Mouse (Mus musculus) embryo, embryonic 11.5 days (tissue): ENCODE measurements around the gene Olfml2a.
"Not testable (repeated sequence)": the region's sequence is repeated elsewhere in the genome, so short reads cannot be mapped to it uniquely, and the experiment has no call there.

Source experiments
- DNase-seq: peaks from one replicate; pipeline ENCODE4 v3.0.0-alpha.2; 2012; ENCODE audit warnings: low read depth, low spot score

The Olfml2a gene

DNA sequence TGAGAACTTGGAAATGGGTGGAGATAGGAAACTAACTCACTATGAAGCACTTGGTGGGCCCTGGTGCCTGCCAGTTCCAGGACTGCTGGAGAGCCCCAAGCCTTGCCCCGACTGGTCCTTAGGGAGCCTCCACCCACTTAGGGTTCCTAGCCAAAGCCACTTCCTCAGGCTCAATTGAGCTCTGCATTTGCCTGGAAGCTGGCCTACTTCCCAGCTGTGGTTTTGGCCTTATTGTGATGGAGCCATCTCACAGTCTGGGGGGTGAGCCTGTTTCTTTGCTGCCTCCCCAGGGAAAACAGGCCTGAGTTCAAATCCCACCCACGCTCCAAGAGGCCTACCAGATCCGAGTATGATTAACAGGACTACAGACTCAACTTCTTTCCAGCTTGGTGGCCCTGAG, 54.8 kb downstream of the Olfml2a start:
- DNase-seq: no peak

DNA sequence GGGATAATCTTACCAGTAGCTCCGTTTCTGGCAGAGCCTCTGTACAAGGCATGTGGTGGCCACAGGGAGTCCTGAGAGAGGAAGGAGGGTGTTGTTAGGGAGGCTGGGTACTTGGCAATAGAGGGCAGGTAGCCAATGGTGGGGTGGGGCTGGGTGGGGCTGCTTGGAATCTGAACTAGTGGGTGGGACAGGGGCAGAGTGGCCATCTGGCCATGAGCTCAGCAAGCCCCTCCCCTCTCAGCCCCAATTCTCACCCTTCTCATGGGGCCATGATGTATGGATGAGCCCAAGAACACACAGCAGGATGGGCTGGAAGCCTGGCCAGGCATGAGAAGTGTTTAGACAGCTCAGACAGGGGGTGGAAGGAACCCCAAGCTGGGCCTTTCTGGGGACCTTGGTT, 55.6 kb downstream of the Olfml2a start:
- DNase-seq: no peak

DNA sequence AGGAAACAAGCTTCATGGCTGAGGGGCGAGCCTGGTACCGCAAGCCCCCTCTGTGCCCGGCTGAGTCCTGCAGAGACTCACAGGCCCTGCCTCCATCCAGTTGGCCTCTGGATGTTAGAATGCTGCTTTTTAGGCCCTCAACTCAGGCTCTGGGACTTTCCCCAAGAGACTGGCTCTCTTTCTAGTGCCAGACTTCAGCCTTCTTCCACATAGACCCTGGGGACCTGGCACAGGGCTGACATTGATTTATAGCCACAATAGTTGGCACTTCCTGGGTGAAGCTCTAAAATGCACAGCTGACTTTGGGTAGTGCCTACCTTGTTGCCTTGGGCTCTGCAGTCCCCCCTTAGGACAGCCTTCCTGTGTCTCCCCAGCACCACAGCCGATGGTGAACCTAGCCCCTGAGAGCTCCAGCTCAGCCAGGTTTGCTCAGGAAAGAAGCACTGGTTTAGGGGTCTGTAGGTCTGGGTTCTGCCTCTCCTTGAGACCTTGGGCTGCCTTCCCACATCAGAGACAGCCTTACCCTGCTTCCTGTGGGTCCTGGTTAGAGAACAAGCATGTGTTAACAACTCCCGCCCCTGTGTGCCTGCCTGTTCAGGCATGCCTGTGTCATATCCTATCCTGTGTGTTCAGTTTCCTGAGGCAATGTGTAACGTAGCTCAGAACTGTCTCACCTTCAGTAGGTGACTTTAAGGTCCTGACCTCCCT, 56.2 kb downstream of the Olfml2a start:
- no peak for DNase-seq

DNA sequence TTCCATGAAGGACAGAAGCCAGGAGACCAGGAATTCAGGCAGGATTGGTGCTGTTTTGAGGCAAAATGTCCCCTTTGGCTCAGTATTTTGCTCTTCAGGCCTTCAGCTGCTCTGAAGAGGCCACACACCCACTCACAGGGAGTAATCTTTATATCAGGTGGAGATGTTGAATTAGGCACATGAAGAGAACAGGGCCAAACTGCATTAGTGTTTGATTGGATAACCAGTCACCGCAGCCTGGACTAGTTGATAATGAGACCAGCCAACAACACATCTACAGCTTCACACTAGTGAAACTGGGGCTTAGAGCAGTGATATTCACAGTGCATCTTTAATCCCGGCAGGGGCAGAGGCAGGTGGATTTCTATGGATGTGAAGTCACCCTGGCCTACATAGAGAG, 57.2 kb downstream of the Olfml2a start:
- no peak for DNase-seq

DNA sequence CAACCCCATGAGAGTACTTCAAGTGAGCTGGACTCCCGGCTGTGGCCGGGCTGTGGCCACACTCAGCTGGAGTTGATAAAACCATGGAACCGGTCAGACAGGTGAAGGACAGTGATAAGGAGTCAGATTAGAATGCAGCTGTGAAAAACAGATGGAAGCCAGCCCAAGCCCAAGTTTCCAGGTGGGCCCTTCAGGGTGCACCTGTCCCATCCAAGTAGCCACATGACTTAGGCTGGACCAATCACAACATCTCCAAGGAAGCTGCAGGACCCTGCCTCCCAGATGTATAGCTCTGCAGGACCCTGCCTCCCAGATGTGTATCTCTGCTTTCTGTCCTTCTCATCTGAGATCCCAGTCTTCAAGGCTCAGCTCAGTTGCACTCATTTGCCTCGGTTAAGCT, 60.2 kb downstream of the Olfml2a start:
- no peak for DNase-seq

DNA sequence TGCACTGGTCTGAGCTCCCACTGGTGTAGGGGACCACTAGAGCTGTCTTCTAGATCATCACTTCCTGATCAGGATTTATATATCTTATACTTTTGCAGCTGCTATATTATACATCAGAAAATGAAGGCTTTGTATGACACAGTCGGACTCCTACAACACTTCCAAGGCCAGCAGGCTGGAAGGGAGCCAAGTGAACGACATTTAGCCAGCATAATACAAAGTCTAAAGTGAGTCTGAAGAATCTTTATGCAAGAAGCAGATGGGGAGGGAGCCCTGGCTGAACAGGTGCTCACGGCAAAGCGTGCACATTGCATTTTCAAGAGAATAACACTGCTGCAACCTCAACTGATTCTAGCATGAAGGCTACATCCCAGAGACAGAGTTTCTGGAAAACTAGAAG, 60.7 kb downstream of the Olfml2a start:
- no peak for DNase-seq

DNA sequence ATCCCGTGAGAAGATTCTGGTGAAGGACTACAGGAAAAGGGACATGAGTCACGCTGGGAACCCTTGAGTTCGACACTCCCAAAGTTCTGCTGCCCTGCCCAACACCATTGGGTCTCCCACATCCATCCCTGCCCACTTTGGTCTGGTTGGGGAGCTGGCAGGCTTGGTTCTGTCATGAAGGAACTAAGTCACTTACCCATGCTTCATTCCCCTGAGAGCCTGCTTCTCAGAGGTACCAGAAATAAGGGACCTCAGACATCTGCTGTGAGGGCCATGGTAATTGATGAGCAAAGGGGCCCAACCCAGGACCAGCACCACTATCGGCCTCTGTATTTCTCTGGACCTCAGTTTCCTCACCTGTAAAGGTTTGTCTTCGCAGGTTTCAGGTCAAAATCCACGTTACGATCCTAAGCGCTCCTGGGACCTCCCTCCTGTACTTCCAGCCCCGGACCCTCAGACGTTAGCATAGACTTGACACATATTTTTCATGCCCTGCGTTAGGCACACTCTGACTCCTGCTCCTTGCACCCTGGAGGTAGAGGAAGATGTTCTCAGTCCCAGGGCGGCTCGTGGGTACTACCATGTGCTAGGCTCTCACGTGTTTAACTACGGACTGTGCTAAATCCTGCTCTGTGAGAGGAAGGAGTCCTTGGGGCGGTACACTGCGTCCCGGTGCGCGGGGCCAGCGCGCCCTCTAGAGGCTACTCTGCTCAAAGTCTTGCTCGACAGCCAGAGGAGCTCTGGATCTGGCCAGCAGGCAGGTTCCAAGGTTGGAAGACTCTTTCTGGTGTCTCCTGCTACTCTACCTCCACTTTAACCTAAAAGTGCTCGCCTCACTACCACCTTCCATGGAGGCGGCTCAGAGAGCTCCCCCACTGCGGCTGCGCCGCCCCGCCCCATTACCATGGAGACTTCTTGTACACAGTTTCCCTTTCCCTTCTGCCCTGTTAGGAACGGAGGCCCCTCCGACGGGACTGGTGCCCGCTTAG, 65.9 kb downstream of the Olfml2a start, which contains the start of gene Wdr38:
Wdr38 (plus strand) TSS at position 91 of the 989 bp plus-strand sequence.
- DNase-seq: peak; percentile 74

DNA sequence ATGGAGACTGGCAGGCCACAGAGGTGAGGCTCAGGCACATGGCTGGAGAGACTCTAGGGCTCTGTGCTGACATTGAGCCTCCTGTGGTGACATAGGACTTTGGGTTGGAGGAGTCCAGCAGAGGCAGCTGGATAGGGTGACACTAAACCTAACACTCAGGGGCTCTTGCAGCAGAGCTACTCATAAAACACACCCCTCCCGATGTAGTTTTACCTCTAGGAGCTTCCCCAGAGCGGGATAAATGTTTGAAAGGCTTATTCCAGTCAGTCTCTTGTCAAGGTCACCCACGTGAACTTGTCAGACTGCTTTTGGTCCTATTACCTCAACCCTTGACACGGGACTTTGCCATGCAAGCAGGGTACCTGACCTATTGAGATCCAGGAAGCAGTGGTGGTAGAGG, 67.6 kb downstream of the Olfml2a start:
- DNase-seq: no peak

DNA sequence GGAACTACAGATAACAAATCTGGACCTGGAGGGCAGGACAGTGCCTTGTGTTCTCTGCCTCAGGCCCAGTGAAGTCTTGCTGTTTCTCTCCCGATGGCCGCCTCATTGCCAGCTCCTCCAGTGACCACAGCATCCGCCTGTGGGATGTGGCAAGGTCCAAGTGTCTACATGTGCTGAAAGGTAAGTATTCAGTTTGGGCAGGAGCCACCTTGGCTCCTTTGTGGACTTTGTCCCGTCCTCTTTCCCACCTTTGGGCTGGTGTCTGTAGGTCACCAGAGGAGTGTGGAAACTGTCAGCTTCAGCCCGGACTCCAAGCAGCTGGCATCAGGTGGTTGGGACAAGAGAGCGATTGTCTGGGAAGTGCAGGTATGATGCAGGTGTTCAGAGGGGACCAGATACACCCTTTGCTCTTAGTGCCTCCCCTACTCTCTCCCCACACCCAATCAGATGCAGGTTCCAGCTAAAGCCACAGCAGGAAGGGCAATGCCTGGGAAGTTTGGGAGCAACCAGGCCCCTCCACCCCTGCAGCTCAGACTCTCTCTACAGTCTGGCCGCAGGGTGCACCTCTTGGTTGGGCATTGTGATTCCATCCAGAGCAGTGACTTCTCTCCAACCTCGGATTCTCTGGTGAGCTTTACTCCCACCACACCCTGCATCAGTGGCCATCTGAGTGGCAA, 68.3 kb downstream of the Olfml2a start:
- DNase-seq: no peak

DNA sequence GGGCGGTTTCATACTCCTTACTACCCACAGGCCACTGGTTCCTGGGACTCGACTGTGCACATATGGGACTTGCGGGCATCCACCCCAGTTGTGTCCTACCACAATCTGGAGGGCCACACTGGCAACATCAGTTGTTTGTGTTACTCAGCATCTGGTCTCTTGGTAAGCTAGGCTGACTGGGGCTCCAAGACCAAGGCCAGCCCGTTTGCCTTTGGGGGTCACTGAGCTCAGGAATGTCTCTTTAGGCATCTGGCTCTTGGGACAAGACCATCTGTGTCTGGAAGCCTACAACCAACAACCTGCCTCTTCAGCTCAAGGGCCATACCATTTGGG, 68.8 kb downstream of the Olfml2a start:
- no peak for DNase-seq

DNA sequence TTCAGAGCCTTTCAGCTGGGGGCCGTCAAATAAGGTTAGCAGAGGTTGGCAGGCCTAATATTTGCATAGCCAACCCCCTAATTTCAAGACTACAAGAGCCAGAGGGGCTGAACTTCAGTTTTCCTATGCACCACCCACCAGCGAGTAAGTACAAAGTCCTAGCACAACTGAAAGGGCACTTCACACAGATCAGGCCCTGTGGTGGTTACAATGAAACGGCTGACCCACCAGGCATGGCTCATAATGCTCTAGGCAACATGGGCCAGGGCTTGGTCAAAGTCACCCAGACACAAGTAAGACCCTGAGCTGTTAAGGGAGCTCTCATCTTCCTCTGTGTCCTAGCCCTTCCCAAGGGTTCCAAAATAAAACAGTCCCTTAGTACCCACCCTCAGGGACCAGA, 70.1 kb downstream of the Olfml2a start:
- DNase-seq: no peak

DNA sequence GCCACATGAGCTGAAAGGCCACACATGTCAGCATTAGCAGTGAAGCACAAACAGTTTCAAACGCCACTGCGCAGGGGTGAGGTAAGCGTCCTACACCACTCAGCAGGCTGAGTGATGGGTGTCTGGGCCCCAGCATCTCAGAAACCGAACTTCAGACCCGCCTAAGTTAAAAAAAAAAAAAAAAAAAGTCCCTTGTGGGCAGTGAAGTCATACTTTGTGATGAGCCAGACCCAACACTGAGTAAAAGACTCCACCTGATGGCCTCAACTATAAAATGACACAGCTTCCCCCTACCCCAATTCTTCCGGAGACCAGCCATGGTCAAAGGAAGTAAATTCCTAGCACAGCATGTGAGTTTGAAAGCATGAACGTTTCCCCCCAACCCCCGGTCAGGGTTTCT, 71.3 kb downstream of the Olfml2a start:
- no peak for DNase-seq

DNA sequence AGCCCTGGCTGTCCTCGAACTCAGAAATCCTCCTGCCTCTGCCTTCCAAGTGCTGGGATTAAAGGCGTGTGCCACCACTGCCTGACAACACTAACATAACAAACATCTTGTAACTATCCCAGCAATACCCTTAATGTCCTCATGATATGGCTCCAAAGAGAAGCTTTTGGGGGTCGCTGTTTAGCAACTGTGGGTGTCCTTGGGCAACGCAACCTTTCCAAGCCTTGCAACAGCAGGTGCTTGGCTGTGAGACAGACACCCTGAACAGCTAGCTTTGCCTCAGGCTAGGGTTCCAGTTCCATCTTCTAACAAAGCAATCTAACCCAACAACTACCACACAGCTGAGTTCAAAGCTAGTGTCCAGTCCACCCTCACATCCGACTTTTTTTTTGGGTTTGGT, 71.7 kb downstream of the Olfml2a start:
- DNase-seq: no peak

DNA sequence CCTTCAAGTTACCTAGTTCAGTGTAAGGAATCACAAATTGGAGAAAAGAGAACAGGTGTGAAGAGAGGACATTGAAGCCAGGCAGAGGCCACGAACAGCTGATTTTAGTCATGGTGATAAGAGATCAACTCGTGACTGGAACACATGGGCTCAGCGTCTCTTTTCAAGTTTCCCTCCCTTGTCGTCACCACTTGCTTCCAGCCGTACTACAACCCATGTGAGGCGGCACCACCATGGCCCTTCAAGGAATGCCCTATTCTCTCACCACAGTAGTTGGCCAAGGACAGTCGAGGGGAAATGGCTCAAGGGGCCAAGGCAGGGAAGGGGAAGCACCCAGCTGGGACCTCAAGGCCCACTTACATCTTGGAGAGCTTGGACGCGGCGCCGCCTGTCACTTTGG, 72.6 kb downstream of the Olfml2a start:
- DNase-seq: no peak

DNA sequence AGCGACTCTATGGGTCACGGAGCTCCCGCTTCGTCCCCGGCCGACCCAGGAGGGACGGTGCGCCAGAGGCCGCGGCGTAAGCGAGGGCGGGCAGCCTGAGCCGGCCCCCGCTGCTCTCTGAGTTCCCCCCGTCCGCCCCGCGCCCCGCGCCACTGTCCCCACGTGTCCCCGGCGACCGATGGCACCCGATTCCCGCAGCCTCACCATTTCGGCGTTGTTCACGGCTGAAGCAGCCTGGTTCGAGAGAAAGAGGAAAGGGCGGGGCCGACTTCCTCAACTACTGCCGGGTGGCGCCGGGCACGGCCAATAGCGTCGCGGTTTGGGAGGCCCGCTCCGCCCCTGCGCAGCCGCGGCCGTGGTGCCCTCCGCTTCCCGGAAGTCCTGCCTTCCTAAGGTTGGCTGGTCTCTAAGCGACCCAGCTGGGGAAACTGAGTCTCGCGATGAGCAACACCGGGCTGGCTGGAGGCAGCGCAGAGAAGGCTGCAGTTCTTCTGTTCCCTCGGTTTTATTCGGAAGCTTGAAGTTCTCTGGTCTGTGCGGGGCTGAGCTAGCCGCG, 73.2 kb downstream of the Olfml2a start, which contains the start of gene Arpc5l:
Arpc5l (plus strand) TSS at position 469 of the 556 bp plus-strand sequence.
- DNase-seq: peak; percentile 78

DNA sequence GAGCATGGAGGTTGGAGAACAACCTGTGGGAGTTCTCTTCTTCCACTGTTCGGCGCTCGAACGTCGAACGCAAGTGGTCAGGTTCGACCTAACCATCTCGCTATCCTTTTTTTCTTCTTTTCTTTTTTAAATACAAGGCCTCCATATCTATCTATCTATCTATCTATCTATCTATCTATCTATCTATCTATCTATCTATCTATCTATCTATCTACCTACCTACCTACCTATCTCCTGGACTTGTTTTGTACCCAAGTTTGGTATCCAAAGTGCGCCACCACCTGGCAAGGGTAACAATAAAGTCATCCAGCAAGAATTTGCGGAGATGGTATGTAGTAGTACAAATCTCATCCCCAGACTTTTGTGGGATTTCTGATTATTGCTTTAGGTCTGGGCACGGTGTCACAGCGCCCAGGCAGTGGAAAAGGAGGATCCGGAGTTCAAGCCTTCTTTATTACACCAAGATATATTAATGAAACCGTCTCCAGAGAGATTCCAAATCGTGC, 73.8 kb downstream of the Olfml2a start, which contains the start of gene Rpl35:
Rpl35 (minus strand) TSS at position 51 of the 506 bp plus-strand sequence.
- DNase-seq: no peak

DNA sequence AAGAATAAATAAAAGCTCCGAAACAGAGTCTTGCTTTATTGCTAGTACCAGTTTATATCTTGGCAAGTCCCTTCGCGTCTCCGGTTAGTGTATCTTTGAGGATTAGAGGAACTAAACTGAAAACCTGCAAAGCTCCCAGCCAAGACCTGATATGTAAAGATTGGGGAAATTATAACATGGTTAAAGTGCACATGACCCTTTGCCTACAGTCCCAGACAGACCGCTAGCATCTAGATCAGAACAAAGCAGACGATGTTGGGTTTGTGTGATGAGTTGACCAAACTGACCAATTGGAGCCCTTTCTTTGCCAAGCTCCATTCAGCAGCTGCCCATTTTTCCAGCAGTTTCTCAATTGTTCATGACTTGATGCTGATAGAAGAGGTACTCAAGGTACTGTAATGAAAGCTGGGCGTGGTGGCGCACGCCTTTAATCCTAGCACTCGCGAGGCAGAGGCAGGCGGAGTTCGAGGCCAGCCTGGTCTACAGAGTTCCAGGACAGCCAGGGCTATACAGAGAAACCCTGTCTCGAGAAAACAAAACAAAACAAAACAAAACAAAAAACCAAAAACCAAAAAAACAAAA, 74.5 kb downstream of the Olfml2a start:
- DNase-seq: no peak

DNA sequence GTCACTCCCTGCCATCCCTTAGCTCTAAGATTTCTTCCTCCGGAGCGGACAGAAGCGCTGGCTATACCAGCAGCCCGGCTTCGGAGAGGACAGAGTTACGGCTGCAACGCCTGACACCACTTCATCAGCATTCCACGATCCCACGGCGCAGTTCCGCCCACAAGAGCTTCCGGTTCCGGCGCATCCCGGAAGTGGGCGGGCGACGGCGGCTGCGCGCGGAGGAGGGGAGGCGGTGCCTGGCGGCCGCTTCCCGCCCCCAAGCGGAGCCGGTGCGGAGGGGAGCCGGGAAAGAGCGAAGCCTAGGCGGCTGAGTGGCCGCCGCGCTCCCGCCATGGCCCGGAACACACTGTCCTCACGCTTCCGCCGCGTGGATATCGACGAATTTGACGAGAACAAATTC, 76.1 kb downstream of the Olfml2a start:
- DNase-seq: peak; percentile 86

DNA sequence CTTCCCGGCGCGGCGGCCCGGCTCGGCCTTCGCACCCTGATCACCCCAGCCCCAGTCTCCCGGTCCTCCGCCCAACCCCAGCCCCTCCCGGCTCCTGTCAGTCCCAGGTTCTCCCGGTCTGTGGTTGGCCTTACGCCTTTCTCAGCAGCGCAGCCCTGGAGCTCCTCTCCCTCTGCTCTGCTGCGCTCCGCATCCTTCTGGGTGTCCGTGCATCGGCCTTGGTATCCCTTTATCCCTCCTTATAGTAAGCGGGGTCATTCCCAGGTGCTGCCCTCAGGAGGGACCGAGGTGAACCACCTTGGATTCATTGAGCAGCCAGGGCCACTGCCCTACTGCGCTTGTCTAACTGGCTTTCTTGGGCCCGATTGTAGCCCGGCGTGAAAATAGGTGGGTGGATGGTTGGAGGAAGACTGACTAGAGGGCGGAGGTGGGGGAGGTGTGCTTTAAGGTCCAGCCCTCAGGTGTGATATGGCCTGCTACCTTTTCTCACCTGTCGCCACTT, 76.6 kb downstream of the Olfml2a start:
- no peak for DNase-seq

DNA sequence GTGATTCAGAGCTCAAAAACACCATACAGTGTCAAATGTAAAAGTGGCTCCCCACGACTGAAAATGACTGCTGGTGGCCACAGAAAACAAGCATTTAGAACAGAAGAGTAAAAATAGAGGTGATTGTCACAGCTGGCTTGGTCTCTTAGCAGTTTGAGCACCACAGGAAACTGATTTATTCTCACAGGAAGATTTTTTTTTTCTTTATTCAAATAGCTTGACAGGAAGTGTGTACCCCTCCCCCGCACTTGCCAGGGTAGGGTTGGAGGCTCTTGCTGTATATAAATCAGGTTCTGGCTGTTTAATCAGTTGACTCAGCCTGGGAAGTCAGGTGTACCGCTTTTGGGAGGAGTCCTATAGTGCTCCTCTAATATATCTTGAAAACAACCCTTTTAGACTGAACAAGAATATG, 77.2 kb downstream of the Olfml2a start:
- no peak for DNase-seq

DNA sequence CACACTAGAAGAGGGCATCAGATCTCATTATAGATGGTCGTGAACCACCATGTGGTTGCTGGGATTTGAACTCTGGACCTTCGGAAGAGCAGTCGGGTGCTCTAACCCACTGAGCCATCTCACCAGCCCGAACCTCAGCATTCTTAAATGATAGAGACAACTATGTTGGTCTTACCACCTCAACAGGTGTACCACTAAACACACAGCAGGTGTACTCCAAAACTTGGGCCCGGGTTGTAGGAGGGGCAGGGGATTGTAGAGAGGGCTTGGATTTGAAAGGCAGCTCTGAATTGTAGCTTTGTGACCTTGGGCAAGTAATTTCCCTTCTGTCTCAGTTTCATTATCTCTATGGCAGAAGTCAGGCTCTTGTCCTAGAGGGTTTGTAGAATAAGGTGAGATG, 78.4 kb downstream of the Olfml2a start:
- not testable (repeated sequence) for DNase-seq
